Mouse (Mus musculus) bone marrow, adult 2 months (tissue): ENCODE measurements around the gene Mlx.

Experiments
- CTCF ChIP-seq: fragments of 200-500 bp; IDR thresholded peaks from 2 replicates; pipeline ENCODE4 v1.5.1; 2011; ENCODE audit warnings: low read length, control low read depth; ENCODE audit not compliant: control insufficient read depth, insufficient read depth
- POLR2A ChIP-seq: fragments of 200-500 bp; IDR thresholded peaks from 2 replicates; pipeline ENCODE4 v1.6.1; 2011; ENCODE audit warnings: low read depth, mild to moderate bottlenecking, control low read depth, low read length, borderline replicate concordance; ENCODE audit not compliant: control insufficient read depth

- no peak for TF ChIP-seq CTCF
- TF ChIP-seq POLR2A: no peak
Observed at GRCm38 (mm10) chr11:101087682-101088055, 592 bp downstream of the Mlx start.
